Mouse (Mus musculus) embryo, embryonic 11 days (tissue): ENCODE measurements around the gene Nit2.
A peak's percentile ranks its signal among the peaks of the same experiment; 100 is the strongest.
"Not testable (repeated sequence)": the region's sequence is repeated elsewhere in the genome, so short reads cannot be mapped to it uniquely, and the experiment has no call there.

Source experiments
- DNase-seq: peaks from one replicate; pipeline ENCODE4 v3.0.0-alpha.2; 2015

The Nit2 gene

DNA sequence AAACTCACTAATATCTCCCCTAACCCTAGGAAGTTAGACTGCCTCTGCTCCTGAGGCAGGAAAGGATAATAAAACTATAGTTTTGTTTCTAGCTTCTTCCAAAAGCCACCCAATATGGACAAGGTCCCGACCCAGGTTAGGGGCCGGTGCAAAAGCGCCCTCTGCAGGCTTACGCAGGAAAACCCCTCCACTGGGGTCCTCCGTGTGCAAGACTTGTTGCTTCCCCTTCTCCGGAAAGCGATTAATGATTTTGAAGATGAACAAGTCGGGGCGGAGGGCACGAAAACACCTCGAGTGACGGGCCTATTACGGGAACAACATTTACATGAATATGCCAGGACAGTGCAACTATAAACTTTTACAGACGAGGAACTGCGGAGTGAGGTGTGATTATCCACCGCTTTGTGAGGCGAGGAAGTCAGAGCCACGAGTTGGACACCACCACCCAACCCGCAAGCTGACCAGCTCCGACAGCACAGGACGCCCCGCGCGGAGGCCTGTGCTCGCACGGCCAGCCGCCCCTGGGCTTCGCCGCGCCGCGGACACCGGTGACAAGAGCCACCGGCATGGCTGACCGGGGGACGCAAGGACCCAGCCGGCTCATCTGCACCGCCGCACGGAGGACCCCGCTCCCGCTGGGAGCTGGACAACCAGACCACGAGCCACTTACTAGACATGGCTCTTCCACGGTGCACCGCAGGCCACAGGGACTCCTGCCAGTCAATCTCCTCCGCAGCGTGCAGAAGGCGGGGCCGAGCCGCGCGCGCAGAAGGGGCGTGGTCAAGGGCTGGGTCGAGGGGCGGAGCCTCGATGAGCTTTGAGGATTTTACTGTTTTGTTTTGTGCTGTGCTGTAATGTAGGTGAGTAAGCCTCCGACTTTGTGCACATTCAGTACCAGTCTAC, at the start of gene Nit2:
Gene Nit2, minus strand, starts transcription at position 731 of the 903 bp plus-strand sequence.
- DNase-seq, result peak; percentile 92

DNA sequence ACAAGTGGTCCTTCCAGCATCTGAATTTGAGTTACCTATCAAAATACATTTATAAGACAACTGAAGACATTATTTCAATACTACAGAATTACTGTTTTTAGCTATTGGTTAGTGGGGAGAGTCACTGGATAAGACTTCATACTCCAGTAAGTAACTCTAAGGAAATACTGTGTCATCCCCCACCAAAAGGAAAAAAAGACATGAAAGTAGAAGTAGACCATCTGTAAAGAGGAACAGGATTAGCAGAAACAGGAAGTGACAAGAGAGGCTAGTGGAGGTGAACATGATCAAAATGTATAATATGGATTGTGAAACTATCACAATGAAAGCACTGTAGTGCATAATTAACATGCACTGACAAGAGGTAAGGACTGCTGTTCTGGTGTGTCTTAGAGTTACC, 48.8 kb upstream of the Nit2 start:
- DNase-seq, result no peak

DNA sequence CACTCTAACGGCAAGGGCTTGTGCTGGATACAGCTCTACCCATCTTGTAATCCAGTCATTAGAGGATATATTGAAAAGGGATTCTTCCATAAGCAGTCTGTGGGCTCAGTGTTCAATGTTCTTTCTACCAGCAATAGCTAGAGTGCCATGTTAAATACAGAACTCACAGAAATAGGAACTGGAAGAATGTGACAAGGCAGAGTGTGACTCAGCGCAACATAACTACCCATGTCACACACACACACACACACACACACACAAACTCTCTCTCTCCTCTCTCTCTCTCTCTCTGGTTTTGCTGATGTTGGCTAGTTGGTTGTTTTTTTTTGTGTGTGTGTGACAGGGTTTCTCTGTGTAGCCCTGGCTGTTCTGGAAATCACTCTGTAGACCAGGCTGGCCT, 43.9 kb upstream of the Nit2 start:
- no peak for DNase-seq

DNA sequence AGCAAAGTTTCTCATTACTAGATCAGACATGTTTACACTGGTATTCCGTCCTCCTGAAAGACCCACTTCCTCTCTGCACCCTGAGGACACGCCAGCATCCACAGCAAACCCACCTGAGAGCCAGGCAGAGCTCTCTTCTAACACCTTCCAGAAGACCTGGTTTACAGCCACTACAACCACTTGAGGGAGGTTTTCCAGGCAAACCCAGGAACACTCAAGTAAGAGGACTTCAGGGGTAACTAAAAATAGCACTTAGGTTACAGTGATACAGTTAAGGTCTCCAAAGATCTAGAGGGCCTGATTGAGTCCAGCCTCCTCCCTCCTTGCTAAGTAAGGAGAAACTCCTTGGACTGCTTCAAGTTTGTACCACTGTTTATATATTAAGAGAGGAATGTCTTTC, 41.2 kb upstream of the Nit2 start:
- DNase-seq, result no peak

DNA sequence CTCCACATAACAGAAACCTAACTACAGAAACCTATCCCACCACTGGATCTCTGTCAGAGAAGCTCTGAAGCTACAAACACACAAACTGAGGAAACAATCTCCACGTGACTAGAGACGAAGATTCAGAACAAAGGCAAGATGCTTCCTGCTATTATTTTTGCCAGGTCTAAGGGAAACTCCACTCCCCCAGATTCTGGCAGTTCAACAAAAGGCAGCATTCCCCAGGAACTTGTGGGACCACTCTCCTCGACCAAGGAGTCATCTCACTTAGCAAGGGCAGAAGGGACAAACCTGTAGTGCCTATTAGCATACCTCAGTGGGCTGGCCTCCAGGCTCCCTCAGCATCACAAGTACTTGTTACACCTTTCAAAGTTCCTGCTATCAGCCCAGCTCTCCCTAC, 30.1 kb upstream of the Nit2 start:
- no peak for DNase-seq

DNA sequence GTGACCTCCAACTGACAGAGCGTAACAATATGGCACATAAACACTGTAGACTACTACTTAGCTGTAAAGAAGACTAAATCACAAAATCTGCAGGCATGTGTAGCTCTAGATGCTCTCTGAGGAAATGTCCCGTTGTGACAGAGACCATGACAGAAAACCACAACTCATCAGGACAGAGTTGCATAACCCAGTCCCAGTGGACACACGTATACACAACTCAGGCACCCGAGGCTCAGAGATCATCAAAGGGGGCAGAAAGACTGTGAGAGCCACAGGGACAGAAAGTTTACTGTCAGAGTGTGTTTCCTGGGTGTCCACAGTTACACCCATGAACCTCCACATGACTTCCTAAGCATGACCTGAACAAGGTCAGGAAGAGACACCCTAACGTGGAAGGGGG, 29.4 kb upstream of the Nit2 start:
- DNase-seq, result no peak

DNA sequence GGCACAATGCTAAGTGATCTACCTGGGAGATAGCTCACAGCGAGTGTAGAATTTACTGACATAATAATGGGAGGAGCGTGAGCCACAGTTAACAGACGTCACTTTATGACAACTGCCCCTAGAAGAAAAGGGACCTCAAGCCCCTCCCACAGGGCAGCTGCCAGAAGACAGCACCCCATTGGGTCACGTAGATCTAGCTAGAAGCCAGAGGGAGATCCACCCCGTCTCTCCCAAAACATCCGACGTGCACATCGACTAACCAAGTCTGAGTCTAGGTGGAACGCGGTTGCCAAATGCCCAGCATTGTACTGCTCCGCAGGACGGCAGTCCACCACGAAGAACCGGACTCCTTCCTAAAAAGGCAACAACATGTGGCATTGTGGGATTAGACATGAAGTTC, 24.1 kb upstream of the Nit2 start:
- no peak for DNase-seq

DNA sequence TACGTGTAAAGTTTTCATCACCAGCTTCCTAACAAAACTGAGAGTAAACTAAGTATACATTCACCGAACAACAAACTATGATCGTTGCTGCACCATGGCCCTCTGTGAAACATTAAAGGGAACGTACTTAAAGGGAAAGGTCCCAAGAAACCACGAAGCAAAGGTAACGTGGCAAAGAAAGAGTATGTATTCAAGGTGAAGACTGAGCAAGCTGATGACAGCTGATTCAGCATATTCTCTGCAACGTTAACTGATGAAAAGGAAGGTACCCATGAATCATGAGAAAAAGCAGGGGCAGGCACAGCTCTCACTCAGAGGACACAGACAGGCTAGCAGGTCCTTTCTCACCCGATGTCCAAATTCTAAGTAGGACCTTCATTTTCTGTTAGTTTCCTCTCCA, 23.2 kb upstream of the Nit2 start:
- no peak for DNase-seq

DNA sequence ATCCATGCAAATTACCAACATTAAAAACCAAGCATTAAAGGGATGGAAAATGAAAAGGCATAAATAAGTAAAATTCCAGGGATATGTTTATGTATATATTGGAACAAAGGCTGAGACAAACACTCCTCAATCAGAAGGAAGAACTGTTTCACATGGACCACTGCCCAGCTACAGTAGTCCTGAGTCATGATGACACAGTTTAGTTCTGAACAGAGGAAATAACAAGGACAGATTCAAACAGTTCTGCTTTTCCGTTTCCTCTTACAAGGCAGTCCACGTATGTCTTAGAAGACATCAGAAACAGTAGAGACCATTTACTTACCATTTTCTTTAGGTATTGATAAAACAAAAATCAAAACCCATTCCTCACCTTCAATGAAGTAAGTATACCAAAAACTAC, 22.4 kb upstream of the Nit2 start:
- DNase-seq, result no peak

DNA sequence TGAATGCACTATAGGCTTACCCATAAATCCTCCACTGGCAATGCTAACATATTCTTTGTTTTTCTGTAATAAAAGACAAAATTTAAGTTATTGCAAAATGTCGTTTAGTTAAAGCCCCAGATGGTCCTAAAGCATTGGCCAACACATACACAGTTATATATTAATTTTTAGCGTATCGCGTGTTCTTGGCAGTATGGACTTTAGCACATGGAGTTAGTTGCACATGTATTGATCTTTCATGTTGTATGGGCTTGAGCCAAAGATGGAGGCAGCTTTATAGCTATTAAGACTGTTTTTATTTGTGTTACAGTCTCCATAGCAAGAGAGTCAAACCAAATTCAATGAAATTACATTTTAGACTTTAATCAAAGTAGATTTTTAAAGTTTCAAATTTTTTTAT, 19.5 kb upstream of the Nit2 start:
- no peak for DNase-seq

DNA sequence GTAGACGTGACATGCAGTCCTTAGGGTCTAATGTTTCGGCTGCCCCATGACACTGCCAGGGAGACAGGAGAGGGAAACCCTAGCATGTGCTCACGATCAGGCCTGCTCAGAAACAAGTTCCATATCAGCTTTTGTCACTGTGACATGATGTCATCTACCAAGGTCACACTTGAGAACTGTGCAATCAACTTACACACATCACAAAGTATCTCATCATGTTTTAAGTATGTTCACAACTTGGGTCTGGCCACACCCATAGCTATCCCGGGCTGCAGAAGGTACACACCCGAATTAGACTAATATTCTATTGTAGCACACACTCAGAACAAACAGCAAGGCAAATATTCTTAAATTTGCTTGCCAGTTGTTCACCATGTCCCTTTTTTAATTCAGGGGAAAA, 14.9 kb upstream of the Nit2 start:
- DNase-seq, result no peak

DNA sequence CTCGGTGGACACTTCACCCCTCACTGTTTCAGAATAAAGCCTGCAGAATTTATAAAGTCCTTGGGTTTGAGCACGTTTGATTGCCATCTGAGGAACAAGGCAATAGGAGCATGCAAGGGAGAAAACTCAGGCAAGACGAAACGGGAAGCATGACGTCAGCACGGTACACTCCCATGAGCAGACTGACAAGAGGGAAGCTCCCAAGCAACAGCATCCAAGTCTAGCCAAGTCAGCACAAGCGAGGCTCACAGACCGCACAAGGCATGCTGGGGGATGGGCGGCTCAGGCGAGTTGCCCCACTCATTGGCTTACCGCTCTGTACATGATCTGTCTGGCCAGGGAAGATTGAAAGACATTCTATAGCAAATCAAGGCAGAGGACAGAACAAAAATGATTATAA, 14.0 kb upstream of the Nit2 start:
- no peak for DNase-seq

DNA sequence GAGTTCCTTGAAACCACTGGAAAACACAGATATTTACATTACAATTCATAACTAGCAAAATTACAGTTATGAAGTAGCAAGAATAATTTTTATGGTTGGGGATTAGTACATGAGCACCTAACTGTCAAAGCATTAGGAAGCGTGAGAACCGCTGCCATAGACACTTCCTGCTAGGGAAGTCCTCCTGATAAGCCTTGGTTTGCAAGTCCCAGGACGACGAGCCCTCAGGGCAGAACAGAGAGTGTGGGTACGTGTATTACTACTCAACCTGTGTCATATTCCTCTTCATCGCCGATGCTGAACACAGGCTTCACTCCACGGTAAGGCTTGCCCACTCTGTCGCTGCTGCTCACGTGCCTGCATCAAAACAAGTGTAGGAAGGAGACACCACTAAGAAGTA, 10.5 kb upstream of the Nit2 start:
- no peak for DNase-seq

DNA sequence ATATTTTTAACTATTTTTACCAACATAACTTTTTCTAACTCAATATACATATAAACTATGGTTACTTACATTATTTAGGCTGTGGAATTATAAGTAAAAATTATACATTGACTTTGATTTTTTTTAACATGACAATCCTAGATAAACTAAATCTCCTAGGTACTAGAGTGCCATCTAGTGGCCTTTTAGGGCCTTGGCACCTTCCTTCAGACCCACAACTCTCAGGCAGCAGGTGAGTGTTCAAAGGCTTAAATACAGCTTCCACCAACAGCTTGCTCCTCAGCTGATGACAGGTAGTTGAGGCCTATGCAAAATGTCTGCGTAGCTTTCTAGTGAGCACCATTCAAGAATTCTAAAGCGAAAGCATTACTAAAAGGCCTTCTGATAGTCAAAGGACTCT, 10.1 kb upstream of the Nit2 start:
- peak; percentile 70 for DNase-seq

DNA sequence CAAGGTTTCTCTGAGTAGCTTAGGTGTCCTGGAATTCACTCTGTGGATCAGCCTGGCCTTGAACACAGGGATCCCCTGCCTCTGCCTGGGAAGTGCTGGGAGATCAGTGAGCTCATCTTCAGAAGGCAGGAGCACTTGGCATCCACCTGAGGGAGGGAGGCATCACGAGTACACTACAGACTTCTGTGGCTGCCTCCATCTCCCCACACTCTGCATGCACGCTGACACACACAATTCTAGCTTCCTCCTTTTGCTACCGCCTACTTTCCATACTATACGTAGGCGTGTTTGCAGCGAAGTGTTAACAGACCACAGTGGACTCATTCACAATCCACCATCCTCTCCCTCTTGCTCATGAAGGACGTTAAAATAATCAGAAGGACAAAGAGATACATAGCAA, 9.1 kb upstream of the Nit2 start:
- no peak for DNase-seq

DNA sequence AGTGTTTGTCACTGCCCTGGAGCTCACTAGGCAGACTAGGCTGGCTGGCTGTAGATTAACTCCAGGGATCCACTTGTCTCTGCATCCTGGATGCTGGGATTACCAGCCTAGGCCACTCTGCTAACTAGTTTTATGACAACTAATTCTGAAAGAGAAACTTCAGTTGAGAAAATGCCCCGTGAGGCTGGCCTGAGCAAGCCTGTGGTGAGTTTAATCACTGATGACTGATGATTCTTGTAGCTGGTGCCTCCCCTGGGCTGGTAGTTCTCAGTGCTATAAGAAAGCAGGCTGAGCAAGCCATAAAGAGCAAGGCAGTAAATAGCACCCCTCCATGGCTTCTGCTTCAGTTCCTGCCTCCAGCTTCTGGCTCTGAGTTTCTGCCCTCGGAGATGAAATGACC, 8.6 kb upstream of the Nit2 start:
- DNase-seq, result no peak

DNA sequence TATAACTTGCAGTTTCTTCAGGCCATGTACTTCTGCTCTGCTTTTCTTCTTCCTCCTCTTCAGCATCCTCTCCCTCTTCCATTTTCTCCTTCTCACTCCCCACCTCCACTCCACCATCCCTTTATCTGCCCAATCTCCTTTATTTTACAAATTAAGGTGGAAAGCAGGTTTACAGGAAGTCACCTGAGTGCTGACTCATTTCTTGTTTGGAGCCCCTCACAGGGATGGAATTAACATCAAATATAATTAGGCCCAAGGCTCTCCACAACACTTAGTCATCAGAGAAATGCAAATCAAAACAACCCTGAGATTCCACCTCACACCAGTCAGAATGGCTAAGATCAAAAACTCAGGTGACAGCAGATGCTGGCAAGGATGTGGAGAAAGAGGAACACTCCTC, 7.3 kb upstream of the Nit2 start:
- DNase-seq, result not testable (repeated sequence)

DNA sequence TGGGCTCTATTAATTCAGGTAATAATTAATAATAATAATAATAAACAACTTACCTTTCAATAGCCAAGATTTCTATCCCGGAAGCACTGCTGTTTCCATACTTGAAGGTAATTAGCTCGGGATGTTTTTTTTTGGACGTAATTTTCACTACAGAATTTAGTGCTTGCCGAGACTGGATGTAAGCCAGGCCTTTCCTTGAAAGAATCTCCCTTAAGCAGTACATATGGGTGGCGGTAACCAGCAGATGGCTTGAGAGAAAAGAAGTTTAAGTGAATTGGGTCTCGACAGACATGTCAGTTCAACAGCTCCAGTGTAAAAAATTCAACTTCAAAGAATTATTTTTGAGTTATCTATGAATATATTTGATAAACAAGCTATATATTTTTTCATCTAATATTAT, 4.4 kb upstream of the Nit2 start:
- DNase-seq, result no peak

DNA sequence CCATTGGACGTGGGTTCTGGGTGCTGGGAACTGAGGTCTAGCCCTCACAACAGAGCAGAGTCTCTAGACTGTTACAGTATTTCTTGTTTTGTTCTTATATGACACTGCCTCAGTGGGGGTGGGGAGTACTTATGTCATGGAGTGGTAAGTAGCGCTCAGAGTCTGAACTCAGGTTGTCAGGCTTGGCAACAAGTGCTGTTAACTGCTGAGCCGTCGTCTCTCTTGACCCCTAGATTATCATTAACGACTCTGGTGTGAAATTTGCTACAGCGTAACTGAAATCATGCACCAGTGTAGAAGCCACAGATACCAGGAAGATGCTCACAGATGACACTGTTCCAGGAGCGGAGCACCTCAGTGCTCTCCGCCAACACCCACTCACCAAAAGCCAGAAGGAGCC, 4.0 kb upstream of the Nit2 start:
- no peak for DNase-seq

DNA sequence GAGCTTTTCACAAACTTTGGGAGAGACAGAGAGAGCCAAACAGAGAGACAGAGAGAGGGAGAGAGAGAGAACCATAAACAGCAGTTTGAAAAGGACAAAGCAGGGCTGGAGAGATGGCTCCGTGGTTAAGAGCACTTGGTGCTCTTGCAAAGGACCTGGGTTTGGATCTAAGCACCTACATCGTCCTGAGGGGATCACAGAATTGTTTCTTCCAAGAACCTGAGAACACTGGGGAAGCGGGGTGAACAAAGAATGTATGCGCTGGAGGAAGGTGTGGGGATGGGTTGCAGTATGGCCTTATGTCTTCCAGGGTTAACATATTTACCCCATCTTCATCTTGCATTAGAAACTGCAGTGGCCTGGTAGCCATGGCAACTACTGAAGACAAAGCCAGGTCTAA, 1.1 kb upstream of the Nit2 start:
- DNase-seq, result no peak

DNA sequence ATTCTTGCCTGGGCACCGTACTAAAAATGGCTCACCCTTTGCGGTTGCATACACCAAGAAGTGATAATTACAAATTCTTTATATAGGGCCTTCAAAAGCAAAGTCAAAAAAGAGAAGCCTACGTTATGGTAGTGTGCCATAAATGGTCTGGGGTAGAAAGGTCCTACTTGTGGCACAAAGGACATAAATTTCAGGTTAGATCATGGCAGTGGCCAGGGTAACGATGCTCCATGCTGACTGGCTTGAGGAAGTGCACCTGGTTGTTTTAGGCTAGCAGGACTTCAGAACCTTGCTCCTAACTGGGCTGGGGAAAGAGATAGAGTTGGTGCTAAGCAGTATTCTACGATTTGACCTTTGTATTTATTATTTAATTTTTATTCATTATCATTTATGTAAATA, 372 bp upstream of the Nit2 start:
- DNase-seq, result no peak

DNA sequence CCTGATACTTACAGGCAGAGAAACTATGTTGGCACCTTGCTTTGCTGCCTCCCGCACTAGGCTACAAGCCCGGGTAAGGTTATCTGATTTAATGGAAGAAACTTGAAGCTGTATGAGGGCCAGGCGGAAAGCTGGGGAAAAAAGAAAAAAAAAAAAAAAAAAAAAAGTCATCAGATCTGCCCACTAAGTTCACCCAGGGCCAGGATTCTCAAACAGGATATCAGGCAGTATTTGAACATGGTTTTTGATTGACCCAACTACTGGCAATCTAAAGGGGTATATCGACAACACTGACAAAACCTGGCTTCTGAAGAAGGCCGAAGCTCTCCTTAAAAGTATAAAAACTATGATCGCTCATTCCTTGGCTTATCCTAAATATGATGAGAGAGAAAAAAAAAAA, 1.1 kb downstream of the Nit2 start:
- no peak for DNase-seq

DNA sequence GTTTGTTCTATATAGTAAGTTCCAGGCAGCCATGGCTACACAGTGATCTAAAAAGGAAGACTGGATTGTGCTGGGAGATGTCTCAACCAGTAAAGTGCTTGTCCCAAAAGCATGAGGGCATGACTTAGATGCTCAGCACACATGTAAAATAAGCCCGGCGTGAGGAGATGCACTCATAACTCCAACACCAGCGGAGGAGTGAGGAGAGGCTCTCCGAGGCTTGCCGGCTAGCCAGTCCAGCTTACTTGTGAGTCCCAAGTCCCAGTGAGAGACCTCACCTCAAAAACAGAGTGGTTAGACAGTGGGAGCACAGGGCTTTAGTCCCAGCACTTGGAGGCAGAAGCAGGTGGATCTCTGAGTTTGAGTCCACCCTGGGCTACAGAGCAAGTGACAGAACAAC, 2.0 kb downstream of the Nit2 start:
- no peak for DNase-seq

DNA sequence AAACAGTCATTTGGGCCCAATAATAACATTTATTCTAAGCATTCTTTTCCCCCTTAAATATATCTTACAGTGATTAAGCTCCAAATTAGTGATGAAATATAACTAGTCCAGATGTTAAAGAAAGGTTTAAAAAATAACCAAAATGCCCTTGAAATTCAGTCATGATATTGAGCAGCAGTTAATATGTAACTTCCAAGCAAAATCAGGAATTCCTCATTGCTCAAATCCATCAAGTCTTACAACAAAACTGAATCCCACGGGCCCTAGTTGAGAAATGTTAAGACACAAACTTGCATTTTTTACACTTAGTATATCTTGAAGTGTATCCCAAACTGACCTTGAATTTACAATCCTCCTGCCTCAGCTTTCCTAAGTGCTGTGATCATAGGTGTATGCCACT, 3.4 kb downstream of the Nit2 start:
- no peak for DNase-seq

DNA sequence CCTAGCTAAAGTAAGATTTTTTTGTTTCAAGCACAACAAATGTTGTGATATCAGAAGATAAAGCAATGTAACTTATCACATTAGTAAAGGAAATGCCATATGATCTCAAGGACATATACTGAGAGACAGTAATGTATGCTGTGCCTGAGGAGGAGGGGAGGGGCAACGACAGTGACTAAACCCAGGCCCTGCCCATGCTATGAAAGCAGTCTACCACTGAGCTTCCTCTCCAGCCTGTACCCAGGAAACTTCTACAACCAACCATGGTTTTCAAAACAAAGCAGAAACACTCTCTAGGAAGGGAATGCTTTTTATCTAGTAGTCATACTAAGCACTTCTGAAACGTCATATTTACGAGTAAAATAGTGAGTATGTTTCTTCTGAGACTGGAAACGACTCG, 4.3 kb downstream of the Nit2 start:
- DNase-seq, result no peak
